Mouse (Mus musculus) thymus, adult 18-20 months (tissue): ENCODE measurements around the gene Pcolce.
"Not testable (repeated sequence)": the region's sequence is repeated elsewhere in the genome, so short reads cannot be mapped to it uniquely, and the experiment has no call there.

Source experiments
- DNase-seq, 2 experiments: peaks; one replicate each; pipeline ENCODE4 v3.0.0; 2022; ENCODE audit warnings: mixed read lengths in 2 of 2

Pcolce gene

GRCm38 (mm10) chr5:137629306-137629721, 15.7 kb upstream of the Pcolce start:
- no peak for DNase-seq

GRCm38 (mm10) chr5:137628498-137629305, 15.1 kb upstream of the Pcolce start, which contains the start of the genes Fbxo24, Lrch4 and Gm20605:
Gene Fbxo24 (minus strand): TSS chr5:137629002.
Gene Lrch4 (plus strand): TSS chr5:137629121.
Gene Gm20605 (plus strand): TSS chr5:137629175.
- peak; percentile 99 to 100 for DNase-seq

- DNase-seq, result no peak
These were observed 14.4 kb upstream of the Pcolce start for GRCm38 (mm10) chr5:137627991-137628390.

GRCm38 (mm10) chr5:137623937-137624530, 10.4 kb upstream of the Pcolce start:
- no peak for DNase-seq

- DNase-seq, result no peak
These were observed 1.8 kb upstream of the Pcolce start for GRCm38 (mm10) chr5:137615347-137615746.

- not testable (repeated sequence) for DNase-seq
These were observed 1.3 kb upstream of the Pcolce start for GRCm38 (mm10) chr5:137614921-137615320.

- no peak for DNase-seq
These were observed 508 bp downstream of the Pcolce start for GRCm38 (mm10) chr5:137613076-137613475.

- DNase-seq, result no peak
These were observed 2.4 kb downstream of the Pcolce start for GRCm38 (mm10) chr5:137611245-137611602.

- no peak for DNase-seq
These were observed 2.9 kb downstream of the Pcolce start for GRCm38 (mm10) chr5:137610548-137611244.

- DNase-seq, result no peak
These were observed 3.5 kb downstream of the Pcolce start for GRCm38 (mm10) chr5:137610056-137610455.

GRCm38 (mm10) chr5:137609292-137609691, 4.3 kb downstream of the Pcolce start:
- DNase-seq, result no peak

GRCm38 (mm10) chr5:137608654-137609190, 4.9 kb downstream of the Pcolce start:
- DNase-seq, result no peak

GRCm38 (mm10) chr5:137607860-137608653, 5.5 kb downstream of the Pcolce start:
- no peak for DNase-seq

- no peak for DNase-seq
These were observed 12.2 kb downstream of the Pcolce start for GRCm38 (mm10) chr5:137601365-137601729.

- DNase-seq, result peak; percentile 93 to 96
These were observed 12.8 kb downstream of the Pcolce start, which contains the start of gene Mospd3 for GRCm38 (mm10) chr5:137600619-137601364. Gene Mospd3 (minus strand): TSS chr5:137601058.

- DNase-seq, result no peak
These were observed 13.3 kb downstream of the Pcolce start for GRCm38 (mm10) chr5:137600281-137600618.

GRCm38 (mm10) chr5:137599600-137599999, 14.0 kb downstream of the Pcolce start:
- no peak for DNase-seq

GRCm38 (mm10) chr5:137598100-137598826, 15.3 kb downstream of the Pcolce start:
- no peak for DNase-seq

GRCm38 (mm10) chr5:137597625-137598024, 16.0 kb downstream of the Pcolce start:
- DNase-seq, result no peak

- peak in 1 of 2 experiments; percentile 48 for DNase-seq
These were observed 16.9 kb downstream of the Pcolce start for GRCm38 (mm10) chr5:137596601-137597261.
